Mouse (Mus musculus) testis, adult 2 months (tissue): ENCODE measurements around the gene U2surp. TPM values are rescaled to one million over a fixed set of nuclear protein-coding genes. Genes with fewer than 3 reads are reported as not detected.

ENCODE experiments used
- H3K27ac ChIP-seq: fragments of 200-500 bp; 2 replicates; pipeline ENCODE4 v1.5.1; 2012; ENCODE audit warnings: low read depth, low read length; ENCODE audit not compliant: control insufficient read depth, insufficient read depth
- H3K27me3 ChIP-seq: fragments of 200-500 bp; 2 replicates; pipeline ENCODE4 v1.6.1; 2012; ENCODE audit warnings: mild to moderate bottlenecking, low read length, moderate library complexity; ENCODE audit not compliant: control insufficient read depth, insufficient read depth
- H3K36me3 ChIP-seq: fragments of 200-500 bp; 2 replicates; pipeline ENCODE4 v1.6.1; 2012; ENCODE audit warnings: mild to moderate bottlenecking, low read length; ENCODE audit not compliant: control insufficient read depth, insufficient read depth
- H3K4me1 ChIP-seq: fragments of 200-500 bp; 2 replicates; pipeline ENCODE4 v1.6.1; 2012; ENCODE audit warnings: low read length; ENCODE audit not compliant: control insufficient read depth, insufficient read depth
- H3K4me3 ChIP-seq: fragments of 200-500 bp; 2 replicates; pipeline ENCODE4 v1.5.1; 2012; ENCODE audit warnings: low read depth, mild to moderate bottlenecking, low read length, moderate library complexity, mixed read lengths; ENCODE audit not compliant: control insufficient read depth
- CTCF ChIP-seq: fragments of 200-500 bp; IDR thresholded peaks from 2 replicates; pipeline ENCODE4 v1.5.1; 2012; ENCODE audit warnings: low read depth, mild to moderate bottlenecking, inconsistent platforms, low read length, moderate library complexity; ENCODE audit not compliant: control insufficient read depth, insufficient read depth, insufficient replicate concordance
- POLR2A ChIP-seq: fragments of 200-500 bp; IDR thresholded peaks from 2 replicates; pipeline ENCODE4 v1.6.1; 2012; ENCODE audit warnings: low read depth, mild to moderate bottlenecking, inconsistent platforms, low read length, moderate library complexity; ENCODE audit not compliant: control insufficient read depth
- polyA plus RNA-seq: library from polyadenylated mRNA; depleted of rRNA; stranded (reverse); fragments of >200 nt; gene quantifications from 2 replicates; pipeline ENCODE4 v1.2.3, GENCODE M21; 2012

The U2surp gene
- polyA plus RNA-seq, 1 experiment, result 4.0 TPM

DNA sequence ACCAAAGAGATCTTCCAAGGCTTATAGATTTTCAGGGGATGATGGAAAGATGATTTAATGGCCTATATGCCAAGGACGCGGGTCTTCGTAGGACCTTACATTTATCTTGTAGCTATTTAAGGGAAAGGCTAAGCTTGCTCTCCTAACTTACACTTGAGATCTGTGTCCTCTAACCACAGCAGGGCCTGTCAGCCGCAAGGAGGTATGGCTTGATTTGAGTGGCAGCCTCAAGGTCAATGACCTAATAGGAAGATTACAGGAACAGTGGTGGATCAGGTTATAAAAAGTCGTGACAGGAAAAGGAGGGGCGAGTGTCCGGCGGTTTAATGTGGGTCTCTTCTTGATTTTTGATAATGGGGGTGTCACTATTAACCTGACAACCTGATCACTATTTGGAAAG, 61.2 kb downstream of the U2surp start:
- H3K27ac ChIP-seq, result no peak overlapping the region
- no peak for TF ChIP-seq CTCF
- no peak for TF ChIP-seq POLR2A
- H3K36me3 ChIP-seq, result no peaks in the 10 kb centered on the region
- H3K27me3 ChIP-seq, result no peaks in the 10 kb centered on the region
- no peak overlapping the region for H3K4me3 ChIP-seq
- H3K4me1 ChIP-seq, result no peaks in the 10 kb centered on the region

DNA sequence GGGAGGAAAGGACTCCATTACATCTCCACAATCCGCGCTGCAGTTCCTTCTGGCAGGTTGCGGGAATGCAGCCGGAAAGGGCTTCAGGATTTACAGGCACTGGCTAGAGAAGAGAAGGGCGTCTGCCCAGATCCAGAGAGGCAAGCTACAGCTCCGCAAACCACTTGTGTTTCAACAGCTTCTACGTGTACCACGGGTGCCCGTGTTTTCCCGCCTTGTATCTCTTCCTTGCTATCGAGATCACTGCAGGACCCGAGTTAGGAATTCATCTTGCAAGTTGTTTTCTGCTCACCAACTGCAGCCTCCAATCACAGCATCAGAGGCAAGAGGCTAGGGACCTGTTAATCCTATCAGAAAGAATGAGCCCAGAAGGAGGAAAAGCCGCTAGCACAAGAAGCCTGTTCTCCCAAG, 69.5 kb downstream of the U2surp start:
- peak overlapping the region; percentile 11; the same call in 1 of the 2 replicates for H3K4me3 ChIP-seq
- H3K36me3 ChIP-seq, result no peaks in the 10 kb centered on the region
- TF ChIP-seq CTCF (no peak; the same call in 1 of the 2 replicates), POLR2A (no peak)
- peaks cover 6% of the 10 kb centered on the region for H3K4me1 ChIP-seq
- no peaks in the 10 kb centered on the region for H3K27me3 ChIP-seq
- no peak overlapping the region for H3K27ac ChIP-seq

GRCm38 (mm10) chr9:95437883-95438282, 73.9 kb downstream of the U2surp start:
- TF ChIP-seq CTCF, result no peak
- no peak for TF ChIP-seq POLR2A

GRCm38 (mm10) chr9:95436294-95436613, 75.5 kb downstream of the U2surp start:
- no peaks in the 10 kb centered on the region for H3K27me3 ChIP-seq
- H3K36me3 ChIP-seq, result no peaks in the 10 kb centered on the region
- TF ChIP-seq CTCF (no peak), POLR2A (no peak)
- H3K4me1 ChIP-seq, result no peaks in the 10 kb centered on the region
- no peak overlapping the region for H3K4me3 ChIP-seq
- H3K27ac ChIP-seq, result no peak overlapping the region

More at GRCm38 (mm10) chr9:95437883-95438282, 73.9 kb downstream of the U2surp start:
- Histone ChIP-seq H3K36me3 (no peaks in the 10 kb centered on the region), H3K4me3 (no peak overlapping the region), H3K27ac (no peak overlapping the region), H3K27me3 (no peaks in the 10 kb centered on the region), H3K4me1 (peaks cover 4% of the 10 kb centered on the region)

DNA sequence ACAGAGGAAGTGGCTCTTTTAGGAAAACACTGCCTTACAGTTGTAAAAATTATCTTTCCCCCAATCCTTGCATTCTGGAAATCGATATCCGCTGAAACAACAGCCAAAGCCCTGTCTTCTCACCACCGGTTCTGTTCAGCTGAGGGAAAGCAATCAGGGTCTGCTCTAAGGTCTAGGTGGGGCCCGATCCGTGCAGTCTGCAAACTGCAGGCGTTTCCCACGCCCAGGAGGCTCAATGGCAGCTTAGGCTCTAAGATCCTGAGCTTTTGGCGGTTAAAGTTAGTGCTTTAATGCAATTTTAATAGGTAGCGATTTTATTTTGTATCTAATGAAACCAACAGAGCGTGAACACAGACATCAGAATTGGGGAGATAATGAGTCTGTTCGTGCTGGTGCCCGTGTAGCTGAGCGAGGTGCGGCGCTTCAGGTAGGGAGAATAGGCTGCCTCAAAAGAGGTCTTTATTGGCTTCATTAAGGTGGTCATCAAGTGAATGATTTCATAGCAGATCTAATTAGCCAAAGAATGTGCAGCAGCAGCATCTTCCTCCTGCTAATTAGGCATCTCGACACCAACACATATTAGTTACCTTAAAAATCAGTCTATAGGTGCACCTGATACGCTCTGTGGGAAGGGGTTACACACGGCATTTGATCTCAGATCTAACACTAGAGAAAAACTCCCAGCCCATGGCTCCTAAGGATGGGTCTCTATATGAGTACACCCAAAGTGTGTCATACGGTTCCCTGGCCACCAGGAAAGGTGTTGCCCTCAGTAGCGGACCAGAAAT, 76.1 kb downstream of the U2surp start:
- no peak overlapping the region for H3K27ac ChIP-seq
- H3K4me3 ChIP-seq, result no peak overlapping the region
- H3K36me3 ChIP-seq, result no peaks in the 10 kb centered on the region
- no peak for TF ChIP-seq CTCF
- TF ChIP-seq POLR2A, result no peak
- no peaks in the 10 kb centered on the region for H3K4me1 ChIP-seq
- no peaks in the 10 kb centered on the region for H3K27me3 ChIP-seq

DNA sequence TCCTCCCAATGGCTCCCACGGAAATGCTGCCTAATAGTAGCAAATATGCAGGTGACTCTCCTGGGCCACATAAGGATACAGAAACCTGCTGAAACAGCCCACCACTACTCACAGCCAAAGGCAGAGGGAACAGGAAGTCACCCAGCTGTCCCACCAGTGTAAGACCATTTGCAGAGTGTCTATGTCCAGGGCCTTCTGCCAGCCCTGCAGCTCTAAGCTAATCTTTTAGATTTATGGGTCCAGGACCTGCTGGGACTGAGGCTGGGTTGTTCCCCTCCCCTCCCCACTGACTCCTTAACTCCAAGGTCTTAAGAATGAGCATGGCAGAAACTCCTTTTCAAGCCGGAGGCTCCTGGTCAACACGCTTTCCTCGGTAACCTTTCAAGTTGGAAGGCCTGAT, 83.5 kb downstream of the U2surp start:
- no peak overlapping the region for H3K27ac ChIP-seq
- no peaks in the 10 kb centered on the region for H3K27me3 ChIP-seq
- no peaks in the 10 kb centered on the region for H3K36me3 ChIP-seq
- no peak for TF ChIP-seq CTCF
- no peak for TF ChIP-seq POLR2A
- no peaks in the 10 kb centered on the region for H3K4me1 ChIP-seq
- no peak overlapping the region for H3K4me3 ChIP-seq

GRCm38 (mm10) chr9:95413911-95414310, 97.9 kb downstream of the U2surp start:
- Histone ChIP-seq H3K36me3 (no peaks in the 10 kb centered on the region), H3K4me3 (no peak overlapping the region), H3K27me3 (no peaks in the 10 kb centered on the region), H3K27ac (no peak overlapping the region), H3K4me1 (no peaks in the 10 kb centered on the region)
- TF ChIP-seq CTCF (no peak), POLR2A (no peak)

DNA sequence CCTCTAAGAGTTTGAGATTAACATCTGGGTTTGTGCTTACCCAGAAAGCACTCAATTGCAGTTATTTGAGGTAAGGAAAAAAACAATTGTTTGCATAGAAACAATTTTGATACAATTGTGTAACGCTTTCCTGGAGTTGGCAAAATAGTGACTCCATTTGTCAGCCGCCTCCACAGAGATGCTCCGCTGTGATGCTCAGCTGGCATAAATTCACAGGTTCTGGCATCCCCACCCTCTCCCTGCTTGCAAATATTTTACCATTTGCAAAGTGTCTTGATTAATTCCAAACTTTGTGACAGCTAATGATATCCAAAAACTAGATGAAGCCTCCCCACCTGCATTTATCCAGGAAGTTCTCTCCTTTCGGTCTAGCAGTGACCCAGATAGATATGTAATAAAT, 99.7 kb downstream of the U2surp start:
- H3K36me3 ChIP-seq, result no peaks in the 10 kb centered on the region
- no peak for TF ChIP-seq POLR2A
- TF ChIP-seq CTCF, result no peak
- H3K27ac ChIP-seq, result no peak overlapping the region
- H3K4me3 ChIP-seq, result no peak overlapping the region
- H3K27me3 ChIP-seq, result no peaks in the 10 kb centered on the region
- H3K4me1 ChIP-seq, result peaks cover 4% of the 10 kb centered on the region
